Mouse (Mus musculus): ENCODE data around the gene Cir1. TPM values are rescaled to one million over a fixed set of nuclear protein-coding genes. Genes with fewer than 3 reads are reported as not detected.

Gene Cir1
- polyA plus RNA-seq, 1 experiment = 5.5 TPM

- TF ChIP-seq CTCF (conservative IDR thresholded peaks at IDR 0.05; ENCODE audit: insufficient read depth, insufficient read length, low read depth, low read length) (no peak), POLR2A (IDR thresholded peaks at IDR 0.05; ENCODE audit: low read depth, low read length) (no peak)
- Histone ChIP-seq H3K36me3 (ENCODE audit: control insufficient read depth, insufficient read depth, low read length) (no peaks in the 10 kb centered on the region), H3K4me3 (ENCODE audit: insufficient read depth, low read depth, low read length) (0 out of 2 replicates have a peak overlapping the region, but pooled peaks have one; percentile 19), H3K27ac (ENCODE audit: insufficient read depth, low read depth, low read length) (no peak overlapping the region), H3K4me1 (ENCODE audit: control insufficient read depth, insufficient read depth, low read length) (peaks cover 2% of the 10 kb centered on the region; the same call in 1 of the 2 replicates), H3K27me3 (replicated peaks; ENCODE audit: control insufficient read depth, insufficient read depth, low read length) (no peaks in the 10 kb centered on the region)
- WGBS = 58% methylated on average over 9 of the region's 9 CpGs
- no peak for DNase-seq
Measured at GRCm38 (mm10) chr2:73347766-73348165, 35.3 kb upstream of the Cir1 start.

- TF ChIP-seq POLR2A (IDR thresholded peaks at IDR 0.05; ENCODE audit: low read depth, low read length) (no peak), CTCF (conservative IDR thresholded peaks at IDR 0.05; ENCODE audit: insufficient read depth, insufficient read length, low read depth, low read length) (no peak)
- no peaks in the 10 kb centered on the region for H3K36me3 ChIP-seq (ENCODE audit: control insufficient read depth, insufficient read depth, low read length)
- WGBS = 70% methylated on average over 6 of the region's 6 CpGs
- H3K4me3 ChIP-seq (ENCODE audit: insufficient read depth, low read depth, low read length) = no peak overlapping the region
- H3K27ac ChIP-seq (ENCODE audit: insufficient read depth, low read depth, low read length) = no peak overlapping the region
- no peak for DNase-seq
- no peaks in the 10 kb centered on the region for H3K27me3 ChIP-seq (replicated peaks; ENCODE audit: control insufficient read depth, insufficient read depth, low read length)
- peaks cover 1% of the 10 kb centered on the region; the same call in 1 of the 2 replicates for H3K4me1 ChIP-seq (ENCODE audit: control insufficient read depth, insufficient read depth, low read length)
Measured at GRCm38 (mm10) chr2:73347136-73347535, 34.6 kb upstream of the Cir1 start.

GRCm38 (mm10) chr2:73346345-73347086 is 34.0 kb upstream of the Cir1 start:
- Histone ChIP-seq H3K27ac (ENCODE audit: insufficient read depth, low read depth, low read length) (no peak overlapping the region), H3K4me3 (ENCODE audit: insufficient read depth, low read depth, low read length) (no peak overlapping the region), H3K4me1 (ENCODE audit: control insufficient read depth, insufficient read depth, low read length) (no peaks in the 10 kb centered on the region; the same call in 1 of the 2 replicates), H3K36me3 (ENCODE audit: control insufficient read depth, insufficient read depth, low read length) (no peaks in the 10 kb centered on the region), H3K27me3 (replicated peaks; ENCODE audit: control insufficient read depth, insufficient read depth, low read length) (no peaks in the 10 kb centered on the region)
- DNase-seq = no peak
- TF ChIP-seq POLR2A (IDR thresholded peaks at IDR 0.05; ENCODE audit: low read depth, low read length) (no peak), CTCF (conservative IDR thresholded peaks at IDR 0.05; ENCODE audit: insufficient read depth, insufficient read length, low read depth, low read length) (no peak)
- WGBS = 84% methylated on average over 13 of the region's 13 CpGs

GRCm38 (mm10) chr2:73345204-73345603 is 32.7 kb upstream of the Cir1 start:
- Histone ChIP-seq H3K27ac (ENCODE audit: insufficient read depth, low read depth, low read length) (no peak overlapping the region), H3K36me3 (ENCODE audit: control insufficient read depth, insufficient read depth, low read length) (no peaks in the 10 kb centered on the region), H3K4me3 (ENCODE audit: insufficient read depth, low read depth, low read length) (no peak overlapping the region), H3K4me1 (ENCODE audit: control insufficient read depth, insufficient read depth, low read length) (no peaks in the 10 kb centered on the region; the same call in 1 of the 2 replicates), H3K27me3 (replicated peaks; ENCODE audit: control insufficient read depth, insufficient read depth, low read length) (no peaks in the 10 kb centered on the region)
- 96% methylated on average over 4 of the region's 4 CpGs for WGBS
- no peak for DNase-seq
- TF ChIP-seq POLR2A (IDR thresholded peaks at IDR 0.05; ENCODE audit: low read depth, low read length) (no peak), CTCF (conservative IDR thresholded peaks at IDR 0.05; ENCODE audit: insufficient read depth, insufficient read length, low read depth, low read length) (no peak)

GRCm38 (mm10) chr2:73343701-73344100 is 31.2 kb upstream of the Cir1 start:
- Histone ChIP-seq H3K4me3 (ENCODE audit: insufficient read depth, low read depth, low read length) (no peak overlapping the region), H3K27ac (ENCODE audit: insufficient read depth, low read depth, low read length) (no peak overlapping the region), H3K4me1 (ENCODE audit: control insufficient read depth, insufficient read depth, low read length) (no peaks in the 10 kb centered on the region; the same call in 1 of the 2 replicates), H3K36me3 (ENCODE audit: control insufficient read depth, insufficient read depth, low read length) (no peaks in the 10 kb centered on the region), H3K27me3 (replicated peaks; ENCODE audit: control insufficient read depth, insufficient read depth, low read length) (no peaks in the 10 kb centered on the region)
- TF ChIP-seq POLR2A (IDR thresholded peaks at IDR 0.05; ENCODE audit: low read depth, low read length) (no peak), CTCF (conservative IDR thresholded peaks at IDR 0.05; ENCODE audit: insufficient read depth, insufficient read length, low read depth, low read length) (no peak)
- 88% methylated on average over 5 of the region's 5 CpGs for WGBS
- no peak for DNase-seq

- Histone ChIP-seq H3K4me3 (ENCODE audit: insufficient read depth, low read depth, low read length) (no peak overlapping the region), H3K36me3 (ENCODE audit: control insufficient read depth, insufficient read depth, low read length) (no peaks in the 10 kb centered on the region; the same call in 1 of the 2 replicates), H3K4me1 (ENCODE audit: control insufficient read depth, insufficient read depth, low read length) (no peaks in the 10 kb centered on the region), H3K27me3 (replicated peaks; ENCODE audit: control insufficient read depth, insufficient read depth, low read length) (no peaks in the 10 kb centered on the region), H3K27ac (ENCODE audit: insufficient read depth, low read depth, low read length) (no peak overlapping the region)
- no peak for TF ChIP-seq CTCF (conservative IDR thresholded peaks at IDR 0.05; ENCODE audit: insufficient read depth, insufficient read length, low read depth, low read length)
- no peak for TF ChIP-seq POLR2A (IDR thresholded peaks at IDR 0.05; ENCODE audit: low read depth, low read length)
- no peak for DNase-seq
- 75% methylated on average over 8 of the region's 8 CpGs for WGBS
Measured at GRCm38 (mm10) chr2:73338415-73338814, 25.9 kb upstream of the Cir1 start.

GRCm38 (mm10) chr2:73335949-73336348 is 23.4 kb upstream of the Cir1 start:
- DNase-seq = no peak
- 81% methylated on average over 3 of the region's 3 CpGs for WGBS
- no peaks in the 10 kb centered on the region; the same call in 1 of the 2 replicates for H3K27me3 ChIP-seq (replicated peaks; ENCODE audit: control insufficient read depth, insufficient read depth, low read length)
- H3K36me3 ChIP-seq (ENCODE audit: control insufficient read depth, insufficient read depth, low read length) = no peaks in the 10 kb centered on the region; the same call in 1 of the 2 replicates
- no peak for TF ChIP-seq CTCF (conservative IDR thresholded peaks at IDR 0.05; ENCODE audit: insufficient read depth, insufficient read length, low read depth, low read length)
- TF ChIP-seq POLR2A (IDR thresholded peaks at IDR 0.05; ENCODE audit: low read depth, low read length) = no peak
- H3K27ac ChIP-seq (ENCODE audit: insufficient read depth, low read depth, low read length) = no peak overlapping the region
- no peaks in the 10 kb centered on the region for H3K4me1 ChIP-seq (ENCODE audit: control insufficient read depth, insufficient read depth, low read length)
- no peak overlapping the region for H3K4me3 ChIP-seq (ENCODE audit: insufficient read depth, low read depth, low read length)

Measured in kidney, adult 2 months (tissue).